Mouse (Mus musculus): ENCODE data around the gene Sec61b. TPM values are rescaled to one million over a fixed set of nuclear protein-coding genes. Genes with fewer than 3 reads are reported as not detected.
A peak's percentile ranks its signal among the peaks of the same experiment; 100 is the strongest.

The Sec61b gene
- polyA plus RNA-seq, 1 experiment from 2014 or later, result 465 TPM

DNA sequence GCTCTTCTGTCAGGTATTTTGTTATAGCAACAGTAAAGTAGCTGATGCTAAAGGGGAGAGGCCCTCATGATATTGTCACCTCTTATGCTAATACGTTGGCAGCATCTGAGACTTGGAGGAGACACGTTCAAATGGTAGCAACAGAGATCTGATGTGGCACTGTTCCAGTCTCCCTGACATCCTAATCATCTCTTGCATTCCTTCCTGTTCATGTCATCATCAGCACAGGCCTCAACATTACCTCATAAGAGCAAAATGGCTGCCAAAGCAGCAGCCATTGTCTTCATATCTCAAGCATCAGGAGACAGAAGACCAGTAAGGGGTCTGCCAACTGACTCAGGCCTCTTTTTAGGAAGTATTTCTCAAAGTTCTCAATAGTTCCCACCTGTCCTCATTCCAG is 20.2 kb downstream of the Sec61b start:
- Histone ChIP-seq H3K4me2 (ENCODE audit: low read depth, low read length) (no peak overlapping the region), H3K4me1 (ENCODE audit: control insufficient read depth, insufficient read depth, low read length) (no peaks in the 10 kb centered on the region), H3K27me3 (replicated peaks; ENCODE audit: control insufficient read depth, insufficient read depth, low read length) (no peaks in the 10 kb centered on the region), H3K36me3 (ENCODE audit: control insufficient read depth, insufficient read depth, low read length) (no peaks in the 10 kb centered on the region), H3K9ac (ENCODE audit: low read depth, low read length) (no peak overlapping the region), H3K4me3 (ENCODE audit: low read depth, low read length) (no peak overlapping the region), H3K9me3 (ENCODE audit: control insufficient read depth, low read length) (no peaks in the 10 kb centered on the region), H3K27ac (replicated peaks; ENCODE audit: low read depth, low read length) (no peak overlapping the region)
- WGBS, result 77% methylated on average over 2 of the region's 2 CpGs
- no peak for DNase-seq (ENCODE audit: low spot score)
- no peak for ATAC-seq (ENCODE audit: low read depth)

DNA sequence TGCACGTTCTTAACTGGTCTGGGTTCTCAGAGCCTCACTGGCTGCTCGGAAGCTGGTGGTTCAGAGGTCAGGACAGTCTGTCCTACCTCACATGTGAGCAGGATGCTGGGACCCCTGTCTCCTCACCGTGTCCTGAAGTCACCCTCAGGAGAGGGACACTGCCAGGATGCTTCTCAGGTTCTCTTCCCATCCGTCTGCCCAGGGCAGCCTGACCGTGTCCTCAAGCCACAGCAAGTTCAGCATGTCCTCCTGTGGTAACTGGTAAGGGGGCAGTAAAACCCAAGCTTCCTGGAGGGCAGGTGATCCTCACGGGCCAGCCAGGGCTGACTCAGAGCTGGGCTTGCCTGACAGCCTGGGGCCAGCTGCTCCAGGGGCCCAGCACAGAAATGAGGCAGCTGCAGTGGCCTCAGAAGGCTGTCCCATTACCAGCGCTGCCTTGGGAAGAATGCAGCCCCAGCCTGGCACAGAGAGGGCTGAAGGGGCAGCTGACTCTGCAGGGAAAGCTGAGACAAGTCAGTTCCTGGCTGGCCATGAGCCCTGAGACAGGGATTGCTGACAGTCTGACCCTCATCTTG is 23.4 kb downstream of the Sec61b start:
- Histone ChIP-seq H3K4me2 (ENCODE audit: low read depth, low read length) (no peak overlapping the region), H3K36me3 (ENCODE audit: control insufficient read depth, insufficient read depth, low read length) (no peaks in the 10 kb centered on the region), H3K4me1 (ENCODE audit: control insufficient read depth, insufficient read depth, low read length) (no peaks in the 10 kb centered on the region), H3K27ac (replicated peaks; ENCODE audit: low read depth, low read length) (no peak overlapping the region), H3K4me3 (ENCODE audit: low read depth, low read length) (no peak overlapping the region), H3K9me3 (ENCODE audit: control insufficient read depth, low read length) (no peaks in the 10 kb centered on the region), H3K9ac (ENCODE audit: low read depth, low read length) (no peak overlapping the region), H3K27me3 (replicated peaks; ENCODE audit: control insufficient read depth, insufficient read depth, low read length) (no peaks in the 10 kb centered on the region)
- ATAC-seq (ENCODE audit: low read depth), result peak; percentile 64
- 62% methylated on average over 6 of the region's 7 CpGs for WGBS
- peak; percentile 37 for DNase-seq (ENCODE audit: low spot score)

DNA sequence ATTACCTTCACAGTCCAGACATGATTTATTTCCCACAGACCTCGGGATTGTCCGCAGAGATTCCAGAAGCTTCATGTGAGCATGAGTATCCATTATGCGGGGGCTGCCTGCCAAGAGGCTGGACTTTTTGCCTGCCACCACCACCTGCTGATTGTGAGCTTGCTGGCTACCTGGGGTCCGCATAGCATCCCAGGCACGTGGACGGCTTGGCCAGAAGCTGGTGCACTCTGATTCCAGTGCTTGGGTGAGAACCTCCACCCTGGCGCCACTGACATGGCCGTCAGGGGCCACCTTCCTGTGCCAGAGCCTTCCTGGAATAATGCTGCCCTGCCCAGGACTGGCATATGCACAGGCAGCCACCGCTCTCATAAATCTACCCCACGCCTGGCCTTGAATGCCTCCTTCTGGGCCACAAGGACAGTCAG is 24.7 kb downstream of the Sec61b start:
- Histone ChIP-seq H3K4me1 (ENCODE audit: control insufficient read depth, insufficient read depth, low read length) (no peaks in the 10 kb centered on the region), H3K36me3 (ENCODE audit: control insufficient read depth, insufficient read depth, low read length) (no peaks in the 10 kb centered on the region), H3K9me3 (ENCODE audit: control insufficient read depth, low read length) (no peaks in the 10 kb centered on the region), H3K4me3 (ENCODE audit: low read depth, low read length) (no peak overlapping the region), H3K27ac (replicated peaks; ENCODE audit: low read depth, low read length) (no peak overlapping the region), H3K4me2 (ENCODE audit: low read depth, low read length) (no peak overlapping the region), H3K9ac (ENCODE audit: low read depth, low read length) (no peak overlapping the region), H3K27me3 (replicated peaks; ENCODE audit: control insufficient read depth, insufficient read depth, low read length) (no peaks in the 10 kb centered on the region)
- DNase-seq (ENCODE audit: low spot score) (no peak), ATAC-seq (ENCODE audit: low read depth) (no peak)
- 83% methylated on average over 10 of the region's 10 CpGs for WGBS

DNA sequence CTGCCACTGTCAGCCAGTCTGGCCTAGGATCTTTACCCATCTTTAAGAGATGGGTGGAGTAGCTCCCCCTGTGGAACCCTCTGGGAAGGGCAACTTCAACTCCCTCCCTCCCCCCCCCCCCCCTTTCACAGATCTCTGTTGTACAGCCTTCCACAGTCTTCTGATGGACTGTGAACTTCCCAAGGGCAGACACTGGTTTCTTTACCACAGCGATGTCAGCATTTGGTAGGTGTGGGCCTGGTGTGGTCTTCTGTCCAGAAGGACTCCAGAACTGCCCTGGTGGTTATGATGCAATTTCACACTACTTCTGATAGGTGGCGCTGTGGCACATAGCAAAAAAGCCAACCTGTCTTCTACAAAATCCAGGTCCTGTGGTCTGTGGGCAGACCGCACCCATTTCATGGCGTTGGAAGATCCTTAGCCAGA is 28.1 kb downstream of the Sec61b start:
- 26% methylated on average over 4 of the region's 4 CpGs for WGBS
- H3K27ac ChIP-seq (replicated peaks; ENCODE audit: low read depth, low read length), result no peak overlapping the region

DNA sequence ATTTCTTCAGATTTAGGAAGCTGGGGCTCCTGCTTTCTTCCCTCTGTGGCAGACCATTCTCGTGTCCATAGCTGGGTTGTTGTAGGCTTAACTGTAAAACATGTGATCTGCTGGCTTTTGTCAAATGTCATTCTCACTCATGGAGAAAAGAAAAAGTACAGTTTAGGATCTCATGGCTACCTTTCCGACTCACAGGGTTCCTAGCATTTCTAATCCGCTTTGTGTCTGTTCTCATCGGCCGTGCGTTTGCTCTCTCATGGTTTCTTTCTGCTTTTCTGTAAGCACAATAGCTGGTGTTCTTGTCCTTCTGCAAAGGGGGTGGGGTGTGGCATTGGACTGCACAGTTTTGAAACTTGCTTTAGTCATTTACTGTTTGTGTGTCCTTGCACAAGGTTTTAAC is 28.6 kb downstream of the Sec61b start:
- H3K4me3 ChIP-seq (ENCODE audit: low read depth, low read length), result no peak overlapping the region
- H3K4me2 ChIP-seq (ENCODE audit: low read depth, low read length), result no peak overlapping the region
- no peaks in the 10 kb centered on the region for H3K27me3 ChIP-seq (replicated peaks; ENCODE audit: control insufficient read depth, insufficient read depth, low read length)
- DNase-seq (ENCODE audit: low spot score) (no peak), ATAC-seq (ENCODE audit: low read depth) (no peak)
- WGBS, result 75% methylated on average over 6 of the region's 6 CpGs
- H3K27ac ChIP-seq (replicated peaks; ENCODE audit: low read depth, low read length), result no peak overlapping the region
- no peaks in the 10 kb centered on the region for H3K9me3 ChIP-seq (ENCODE audit: control insufficient read depth, low read length)
- no peak overlapping the region for H3K9ac ChIP-seq (ENCODE audit: low read depth, low read length)
- no peaks in the 10 kb centered on the region; the same call in 1 of the 2 replicates for H3K4me1 ChIP-seq (ENCODE audit: control insufficient read depth, insufficient read depth, low read length)
- H3K36me3 ChIP-seq (ENCODE audit: control insufficient read depth, insufficient read depth, low read length), result no peaks in the 10 kb centered on the region

More for the DNA sequence above, 28.1 kb downstream of the Sec61b start:
- Histone ChIP-seq H3K4me3 (ENCODE audit: low read depth, low read length) (no peak overlapping the region), H3K9me3 (ENCODE audit: control insufficient read depth, low read length) (no peaks in the 10 kb centered on the region), H3K36me3 (ENCODE audit: control insufficient read depth, insufficient read depth, low read length) (no peaks in the 10 kb centered on the region), H3K27me3 (replicated peaks; ENCODE audit: control insufficient read depth, insufficient read depth, low read length) (no peaks in the 10 kb centered on the region), H3K4me2 (ENCODE audit: low read depth, low read length) (no peak overlapping the region), H3K4me1 (ENCODE audit: control insufficient read depth, insufficient read depth, low read length) (no peaks in the 10 kb centered on the region; the same call in 1 of the 2 replicates), H3K9ac (ENCODE audit: low read depth, low read length) (no peak overlapping the region)
- peak; percentile 39; the same call in 1 of the 2 replicates for ATAC-seq (ENCODE audit: low read depth)
- peak; percentile 61 for DNase-seq (ENCODE audit: low spot score)

DNA sequence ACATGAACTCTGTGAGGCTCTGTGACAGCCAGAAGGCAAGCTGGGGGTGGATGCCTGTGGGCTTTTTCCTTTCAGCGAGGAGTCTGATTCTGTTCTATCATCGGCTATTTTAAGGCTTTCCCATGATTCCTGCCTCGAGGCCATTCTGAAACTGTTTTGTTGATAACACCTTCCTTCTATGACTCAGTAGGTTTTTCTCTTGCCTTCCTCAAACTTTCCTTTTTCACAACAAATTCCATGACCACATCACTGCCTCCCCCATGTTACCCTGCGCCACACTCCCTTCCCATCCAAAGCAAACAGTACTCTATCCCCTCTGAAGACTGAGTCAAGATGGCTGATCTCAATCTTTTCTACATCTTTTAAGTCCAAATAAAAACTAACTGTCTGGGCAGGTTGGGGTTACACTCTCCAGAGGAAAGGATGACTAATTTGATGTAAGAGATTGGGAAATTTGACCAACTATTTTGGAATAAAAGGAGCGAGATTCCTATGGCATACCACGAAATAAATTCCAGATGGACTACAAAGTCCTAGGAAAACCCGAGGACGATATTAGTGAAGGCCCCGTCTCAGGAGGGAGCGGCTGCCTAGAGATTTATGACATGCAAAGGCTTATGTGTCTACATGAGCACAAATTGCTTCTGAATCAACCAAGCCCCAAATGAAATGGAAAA is 30.5 kb downstream of the Sec61b start:
- Histone ChIP-seq H3K27me3 (replicated peaks; ENCODE audit: control insufficient read depth, insufficient read depth, low read length) (no peaks in the 10 kb centered on the region), H3K27ac (replicated peaks; ENCODE audit: low read depth, low read length) (no peak overlapping the region), H3K9me3 (ENCODE audit: control insufficient read depth, low read length) (no peaks in the 10 kb centered on the region), H3K4me3 (ENCODE audit: low read depth, low read length) (no peak overlapping the region), H3K9ac (ENCODE audit: low read depth, low read length) (no peak overlapping the region), H3K4me2 (ENCODE audit: low read depth, low read length) (no peak overlapping the region), H3K36me3 (ENCODE audit: control insufficient read depth, insufficient read depth, low read length) (no peaks in the 10 kb centered on the region), H3K4me1 (ENCODE audit: control insufficient read depth, insufficient read depth, low read length) (no peaks in the 10 kb centered on the region; the same call in 1 of the 2 replicates)
- WGBS, result 42% methylated on average over 10 of the region's 10 CpGs
- peak; percentile 60 for DNase-seq (ENCODE audit: low spot score)
- ATAC-seq (ENCODE audit: low read depth), result peak; percentile 62

DNA sequence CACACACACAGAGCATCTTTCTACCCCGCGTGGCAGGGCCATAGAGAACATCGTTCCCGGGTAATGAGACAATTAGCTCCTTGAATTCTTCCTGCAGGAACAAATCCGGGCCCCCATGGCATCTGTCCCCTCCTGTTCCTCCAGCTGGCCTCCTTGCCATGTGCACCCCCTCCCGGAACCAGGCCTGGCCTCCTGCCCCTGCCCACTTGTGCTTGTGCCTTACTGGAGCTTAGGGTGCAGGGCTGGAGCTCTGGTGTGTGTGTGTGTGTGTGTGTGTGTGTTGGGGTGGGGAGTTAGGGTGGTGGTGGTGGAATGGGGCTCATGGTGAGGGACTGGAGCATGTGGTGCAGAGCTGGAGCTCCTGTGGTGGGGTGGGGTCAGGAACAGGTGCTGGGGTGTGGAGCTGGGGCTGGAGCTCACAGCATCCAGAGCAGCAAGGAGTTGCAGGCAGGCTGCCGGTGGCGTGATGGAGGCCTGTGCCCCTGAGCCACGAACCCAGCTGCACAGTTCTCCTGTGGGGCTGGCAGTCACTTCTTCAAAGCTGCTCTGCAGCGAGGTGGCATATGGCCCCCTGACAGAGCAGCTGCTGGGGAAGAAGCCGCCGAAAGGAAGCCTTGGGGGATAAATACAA is 44.2 kb downstream of the Sec61b start:
- peaks cover 3% of the 10 kb centered on the region; the same call in 1 of the 2 replicates for H3K4me1 ChIP-seq (ENCODE audit: control insufficient read depth, insufficient read depth, low read length)
- no peaks in the 10 kb centered on the region for H3K27me3 ChIP-seq (replicated peaks; ENCODE audit: control insufficient read depth, insufficient read depth, low read length)
- peak; percentile 50 for DNase-seq (ENCODE audit: low spot score)
- WGBS, result 55% methylated on average over 12 of the region's 12 CpGs
- no peaks in the 10 kb centered on the region for H3K36me3 ChIP-seq (ENCODE audit: control insufficient read depth, insufficient read depth, low read length)
- ATAC-seq (ENCODE audit: low read depth), result peak; percentile 83
- no peak overlapping the region for H3K4me2 ChIP-seq (ENCODE audit: low read depth, low read length)
- no peak overlapping the region for H3K9ac ChIP-seq (ENCODE audit: low read depth, low read length)
- H3K27ac ChIP-seq (replicated peaks; ENCODE audit: low read depth, low read length), result no peak overlapping the region
- no peaks in the 10 kb centered on the region for H3K9me3 ChIP-seq (ENCODE audit: control insufficient read depth, low read length)
- no peak overlapping the region for H3K4me3 ChIP-seq (ENCODE audit: low read depth, low read length)

DNA sequence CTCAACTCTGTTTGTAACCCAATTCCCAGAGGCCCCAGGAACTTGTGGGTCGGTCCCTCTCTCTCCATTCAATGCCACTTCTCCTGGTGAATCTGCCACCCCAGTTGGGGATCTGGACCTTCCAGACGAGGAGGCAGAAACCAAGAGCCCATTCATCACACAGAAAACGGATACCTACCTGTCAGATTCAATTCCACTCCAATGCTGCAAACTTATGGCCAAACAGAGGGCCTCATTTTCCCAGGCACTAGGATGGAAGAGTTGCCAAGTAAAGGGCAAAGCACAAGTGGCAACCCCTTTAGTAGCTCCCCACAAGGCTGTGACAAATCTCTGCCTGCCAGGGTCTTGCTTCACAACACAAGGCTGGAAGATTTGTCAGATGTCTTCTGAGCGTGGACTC is 45.6 kb downstream of the Sec61b start:
- no peak overlapping the region for H3K27ac ChIP-seq (replicated peaks; ENCODE audit: low read depth, low read length)
- H3K9me3 ChIP-seq (ENCODE audit: control insufficient read depth, low read length), result no peaks in the 10 kb centered on the region
- no peak overlapping the region for H3K4me2 ChIP-seq (ENCODE audit: low read depth, low read length)
- peaks cover 3% of the 10 kb centered on the region; the same call in 1 of the 2 replicates for H3K4me1 ChIP-seq (ENCODE audit: control insufficient read depth, insufficient read depth, low read length)
- no peak overlapping the region for H3K9ac ChIP-seq (ENCODE audit: low read depth, low read length)
- H3K4me3 ChIP-seq (ENCODE audit: low read depth, low read length), result no peak overlapping the region
- no peaks in the 10 kb centered on the region for H3K27me3 ChIP-seq (replicated peaks; ENCODE audit: control insufficient read depth, insufficient read depth, low read length)
- ATAC-seq (ENCODE audit: low read depth) (no peak), DNase-seq (ENCODE audit: low spot score) (no peak)
- no peaks in the 10 kb centered on the region for H3K36me3 ChIP-seq (ENCODE audit: control insufficient read depth, insufficient read depth, low read length)
- 66% methylated on average over 4 of the region's 4 CpGs for WGBS

All from embryonic facial prominence, embryonic 14.5 days (tissue).